Comparison of ENCODE assay signal across 8 mouse cellular contexts in the genomic region with DNA sequence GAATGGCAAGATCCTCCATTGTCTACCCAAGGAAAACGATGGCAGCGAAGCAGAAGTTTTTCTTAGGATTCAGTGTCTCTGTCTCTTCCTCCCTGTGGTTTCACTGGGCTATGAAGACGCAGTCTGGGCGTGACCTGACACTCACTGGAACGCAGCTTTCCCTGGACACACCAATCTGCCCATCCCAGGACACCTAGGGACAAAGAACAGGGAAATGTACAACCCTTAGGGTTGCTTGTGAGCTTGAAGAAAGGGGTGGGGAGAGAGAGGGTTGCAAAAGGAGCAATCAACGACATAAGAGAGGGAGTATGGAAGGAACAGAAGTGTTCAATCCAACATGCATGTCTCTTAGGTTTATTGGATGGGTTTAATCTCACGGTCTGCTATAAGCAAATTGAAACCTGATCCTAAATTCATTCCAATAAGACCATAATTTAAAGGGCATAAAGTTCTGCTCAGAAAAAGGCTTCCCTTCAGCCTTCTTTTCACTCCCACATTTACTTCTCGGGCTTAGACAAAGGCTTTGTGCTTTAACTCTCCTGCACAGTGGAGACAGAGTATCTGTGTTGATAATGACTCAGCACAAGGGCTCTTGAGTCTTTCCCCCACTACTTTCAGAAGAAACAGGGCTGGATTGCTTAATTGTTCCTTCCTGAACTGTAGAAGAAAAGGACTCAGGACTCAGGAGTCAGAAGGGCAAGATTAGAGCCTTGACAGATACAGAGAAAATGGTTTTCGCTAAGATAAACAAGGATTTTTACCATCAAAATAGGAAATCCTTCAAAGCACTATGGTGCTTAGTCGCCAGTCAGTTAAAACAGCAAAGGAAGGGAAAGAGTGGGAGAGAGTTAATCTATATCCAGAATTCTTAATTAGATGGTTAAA.
A peak's percentile ranks its signal among the peaks of the same experiment; 100 is the strongest.
DNase-seq lines count a peak whose midpoint lies in the region; ATAC-seq and TF ChIP-seq lines count a peak whose summit lies in the region.

No protein-coding gene starts in this region.

- TF ChIP-seq RAD21 in MEL (IDR thresholded peaks at IDR 0.05; ENCODE audit: low read depth, low read length): no peak

- peaks cover 27% of the 10 kb centered on the region for H3K4me1 ChIP-seq in heart, embryonic 13.5 days
- peaks cover 8 to 21% of the 10 kb centered on the region in 2 experiments for H3K4me1 ChIP-seq in MEL (ENCODE audit: control insufficient read depth in 1 of 2, insufficient read depth in 2 of 2, low read length in 2 of 2)
- peaks cover 12% of the 10 kb centered on the region; the same call in 1 of the 2 replicates for H3K4me1 ChIP-seq in heart, embryonic 15.5 days (replicated peaks)

- intact Hi-C loops in heart, postnatal 10 days (cut with DNase I): no loop called here

- no peak for TF ChIP-seq CTCF in MEL (IDR thresholded peaks at IDR 0.05 in 2 of 3, conservative IDR thresholded peaks at IDR 0.05 in 1 of 3; ENCODE audit: control insufficient read depth in 1 of 3, insufficient read depth in 1 of 3, low read depth in 2 of 3, low read length in 3 of 3, poor library complexity in 1 of 3, severe bottlenecking in 1 of 3)

- H3K9ac ChIP-seq in heart, embryonic 13.5 days: no peak overlapping the region
- peak overlapping the region; percentile 55 for H3K9ac ChIP-seq in MEL (ENCODE audit: control insufficient read depth, low read depth, low read length, poor library complexity, severe bottlenecking)
- no peak overlapping the region for H3K9ac ChIP-seq in heart, embryonic 15.5 days

- H3K27me3 ChIP-seq in heart, embryonic 13.5 days (replicated peaks): no peaks in the 10 kb centered on the region
- no peaks in the 10 kb centered on the region for H3K27me3 ChIP-seq in MEL (ENCODE audit: control insufficient read depth in 1 of 2, insufficient read depth in 2 of 2, low read length in 2 of 2)
- no peaks in the 10 kb centered on the region for H3K27me3 ChIP-seq in heart, embryonic 15.5 days

- TF ChIP-seq EP300 in MEL (IDR thresholded peaks at IDR 0.05; ENCODE audit: low read depth in 1 of 2, low read length in 2 of 2): 0 out of 4 replicates have a peak, but pooled peaks of 1 of the 2 experiments have one; percentile 6

- peak overlapping the region; percentile 75 for H3K27ac ChIP-seq in heart, embryonic 13.5 days (replicated peaks)
- H3K27ac ChIP-seq in MEL (ENCODE audit: control insufficient read depth, low read depth, low read length) (peak overlapping the region; percentile 75), macrophage (peak overlapping the region; percentile 71)
- peak overlapping the region; percentile 18 for H3K27ac ChIP-seq in heart, embryonic 15.5 days

- no peak for TF ChIP-seq POLR2A in MEL (IDR thresholded peaks at IDR 0.05; ENCODE audit: control insufficient read depth in 1 of 2, insufficient read depth in 1 of 2, low read depth in 1 of 2, low read length in 2 of 2, poor library complexity in 1 of 2)

- WGBS in heart, embryonic 13.5 days: 48% methylated on average over 10 of the region's 10 CpGs
- WGBS in heart, embryonic 15.5 days: 54% methylated on average over 10 of the region's 10 CpGs
- WGBS in macrophage (ENCODE audit: missing documents): 18% methylated on average over 10 of the region's 10 CpGs

- H3K36me3 ChIP-seq in heart, embryonic 13.5 days: no peaks in the 10 kb centered on the region
- H3K36me3 ChIP-seq in MEL (ENCODE audit: control insufficient read depth in 1 of 2, insufficient read depth in 2 of 2, low read length in 2 of 2): peaks cover 0 to 18% of the 10 kb centered on the region in 2 experiments; a peak in 2 of 4 replicates
- H3K36me3 ChIP-seq in heart, embryonic 15.5 days: no peaks in the 10 kb centered on the region
- no peaks in the 10 kb centered on the region for H3K36me3 ChIP-seq in macrophage (ENCODE audit: inconsistent target)

- H3K4me3 ChIP-seq in heart, embryonic 13.5 days: no peak overlapping the region
- H3K4me3 ChIP-seq in MEL (ENCODE audit: control insufficient read depth in 1 of 2, insufficient read depth in 1 of 2, low read depth in 2 of 2, low read length in 2 of 2): peak overlapping the region; percentile 43 to 47
- H3K4me3 ChIP-seq in heart, embryonic 15.5 days: no peak overlapping the region
- H3K4me3 ChIP-seq in macrophage (ENCODE audit: inconsistent target): no peak overlapping the region

- H3K4me2 ChIP-seq in heart, embryonic 13.5 days: 0 out of 2 replicates have a peak overlapping the region, but pooled peaks have one; percentile 7
- H3K4me2 ChIP-seq in heart, embryonic 15.5 days: no peak overlapping the region

- H3K79me2 ChIP-seq in MEL (ENCODE audit: control insufficient read depth, insufficient read depth, low read length, poor library complexity): no peaks in the 10 kb centered on the region
- H3K79me2 ChIP-seq in macrophage (ENCODE audit: inconsistent target): no peaks in the 10 kb centered on the region

- peak; percentile 46; the same call in 1 of the 2 replicates for ATAC-seq in heart, embryonic 13.5 days (ENCODE audit: extremely low read depth, insufficient number of reproducible peaks, low FRiP score, low TSS enrichment)
- peak; percentile 81 for ATAC-seq in heart, embryonic 15.5 days (replicated peaks; ENCODE audit: insufficient number of reproducible peaks, insufficient read depth, low FRiP score, low read depth)

- DNase-seq in heart, postnatal 10 days: no peak
- peak; percentile 80 for DNase-seq in MEL (ENCODE audit: low read depth, low spot score)
- no peak for DNase-seq in retina, embryonic 14.5 days (ENCODE audit: low spot score)
- no peak for DNase-seq in adrenal gland, postnatal 25 days
- no peak for DNase-seq in layer of hippocampus, adult 9-10 months (ENCODE audit: low spot score)

- H3K9me3 ChIP-seq in heart, embryonic 13.5 days: no peaks in the 10 kb centered on the region
- H3K9me3 ChIP-seq in MEL (replicated peaks; ENCODE audit: insufficient read depth, low read length): no peaks in the 10 kb centered on the region
- H3K9me3 ChIP-seq in heart, embryonic 15.5 days (replicated peaks): no peaks in the 10 kb centered on the region

TF ChIP-seq in MEL, 35 proteins besides CTCF, POLR2A, EP300 and RAD21:
- TF ChIP-seq GATA1 (IDR thresholded peaks at IDR 0.05; ENCODE audit: low read depth, low read length) (peak; percentile 39; the same call in 1 of the 2 replicates), ZMIZ1 (IDR thresholded peaks at IDR 0.05; ENCODE audit: low read depth, low read length) (no peak), TBP (IDR thresholded peaks at IDR 0.05; ENCODE audit: low read depth, low read length) (0 out of 2 replicates have a peak, but pooled peaks have one; percentile 51), ELF1 (IDR thresholded peaks at IDR 0.05; ENCODE audit: low read depth, low read length) (no peak), GABPA (IDR thresholded peaks at IDR 0.05; ENCODE audit: low read depth, low read length) (peak; percentile 78), ZC3H11A (IDR thresholded peaks at IDR 0.05; ENCODE audit: low read depth, low read length) (no peak), CHD2 (IDR thresholded peaks at IDR 0.05; ENCODE audit: low read length) (no peak), TAL1 (IDR thresholded peaks at IDR 0.05; ENCODE audit: low read length) (no peak), MXI1 (IDR thresholded peaks at IDR 0.05; ENCODE audit: low read depth, low read length) (no peak), MYC (IDR thresholded peaks at IDR 0.05; ENCODE audit: low read depth, low read length) (0 out of 2 replicates have a peak, but pooled peaks have one; percentile 19), ZNF384 (IDR thresholded peaks at IDR 0.05; ENCODE audit: low read depth, low read length) (no peak), USF1 (IDR thresholded peaks at IDR 0.05; ENCODE audit: low read depth, low read length) (no peak), NRF1 (IDR thresholded peaks at IDR 0.05; ENCODE audit: insufficient read depth, low read depth, low read length, poor library complexity, severe bottlenecking) (no peak), JUND (IDR thresholded peaks at IDR 0.05; ENCODE audit: low read depth, low read length) (no peak), MAZ (IDR thresholded peaks at IDR 0.05; ENCODE audit: low read depth, low read length) (no peak), MAFK (IDR thresholded peaks at IDR 0.05; ENCODE audit: borderline replicate concordance, low read depth, low read length) (0 out of 2 replicates have a peak, but pooled peaks have one; percentile 38), POLR2AphosphoS5 (IDR thresholded peaks at IDR 0.05; ENCODE audit: borderline replicate concordance, low read depth, low read length) (no peak), TCF12 (IDR thresholded peaks at IDR 0.05; ENCODE audit: low read depth, low read length) (peak; percentile 16; the same call in 1 of the 2 replicates), POLR2AphosphoS2 (IDR thresholded peaks at IDR 0.05; ENCODE audit: low read length) (no peak)
TF ChIP-seq in MEL: peak in this region for 6.

Comparison
In these comparisons a context has a peak if more than half of its experiments do, and no peak if none do; other contexts are left out.
1. H3K27ac ChIP-seq: peak in every context shown above with its lines; median percentile 75 in heart, embryonic 13.5 days; 75 in MEL; 71 in macrophage; 18 in heart, embryonic 15.5 days.
2. H3K4me3 ChIP-seq: peak in MEL (2 of 2); none in heart, embryonic 13.5 days (single experiment), heart, embryonic 15.5 days (single experiment) and macrophage (single experiment).